Mouse (Mus musculus) hindbrain, embryonic 14.5 days (tissue): ENCODE results near the gene Adam1a. TPM values are rescaled to one million over a fixed set of nuclear protein-coding genes. Genes with fewer than 3 reads are reported as not detected.
A peak's percentile ranks its signal among the peaks of the same experiment; 100 is the strongest.

Source experiments
- ATAC-seq: fragments of 200-750 bp; cut with Nextera tagmentation; 2 replicates; pipeline ENCODE4 v1.8.0; 2017; ENCODE audit warnings: moderate number of reproducible peaks, mild to moderate bottlenecking, moderate TSS enrichment, moderate library complexity; ENCODE audit not compliant: low FRiP score
- DNase-seq: peaks from one replicate; pipeline ENCODE4 v3.0.0-alpha.2; 2015; ENCODE audit warnings: low spot score
- H3K27ac ChIP-seq: fragments of 300-500 bp; sonication (generic); 2 replicates; pipeline ENCODE4 v1.5.1; 2014; ENCODE audit warnings: mild to moderate bottlenecking, moderate library complexity
- H3K27me3 ChIP-seq: fragments of 300-500 bp; sonication (generic); 2 replicates; pipeline ENCODE4 v1.6.1; 2014; ENCODE audit warnings: mild to moderate bottlenecking, low read length, mixed read lengths; ENCODE audit not compliant: control insufficient read depth, insufficient read depth
- H3K36me3 ChIP-seq: fragments of 300-500 bp; sonication (generic); replicated peaks from 2 replicates; pipeline ENCODE4 v1.6.1; 2014; ENCODE audit not compliant: control insufficient read depth, insufficient read depth
- H3K4me1 ChIP-seq: fragments of 300-500 bp; sonication (generic); replicated peaks from 2 replicates; pipeline ENCODE4 v1.6.1; 2014; ENCODE audit warnings: antibody characterized with exemption, low read length, mixed read lengths; ENCODE audit not compliant: control insufficient read depth, insufficient read depth
- H3K4me2 ChIP-seq: fragments of 300-500 bp; sonication (generic); replicated peaks from 2 replicates; pipeline ENCODE4 v1.6.1; 2014; ENCODE audit warnings: mild to moderate bottlenecking, moderate library complexity
- H3K4me3 ChIP-seq: fragments of 300-500 bp; sonication (generic); replicated peaks from 2 replicates; pipeline ENCODE4 v1.5.1; 2014; ENCODE audit warnings: mild to moderate bottlenecking, low read length
- H3K9ac ChIP-seq: fragments of 300-500 bp; sonication (generic); 2 replicates; pipeline ENCODE4 v1.6.1; 2014
- H3K9me3 ChIP-seq: fragments of 300-500 bp; sonication (generic); 2 replicates; pipeline ENCODE4 v1.6.1; 2016; ENCODE audit warnings: low read length; ENCODE audit not compliant: control insufficient read depth
- WGBS: fragments of 180-500 bp; shearing (Covaris S2); extraction: QIAGEN DNeasy Blood & Tissue Kit; methylation state at CpG from one replicate; pipeline ENCODE4 v1.1.7; 2014; 5-methylcytosine and 5-hydroxymethylcytosine counted together
- polyA plus RNA-seq: library from polyadenylated mRNA; unstranded; fragments of >200 nt; fragmentation: Nextera tagmentation; extraction: Ambion mirVana; gene quantifications from 2 replicates; pipeline ENCODE4 v1.2.1, GENCODE M21; 2014

The Adam1a gene
- polyA plus RNA-seq, 1 experiment from 2014 or later, result 5.0 TPM

GRCm38 (mm10) chr5:121569881-121570420 lies 24.7 kb upstream of the Adam1a start:
- Histone ChIP-seq H3K4me3 (no peak overlapping the region), H3K27ac (no peak overlapping the region), H3K9ac (no peak overlapping the region), H3K9me3 (no peaks in the 10 kb centered on the region), H3K4me2 (no peak overlapping the region), H3K27me3 (no peaks in the 10 kb centered on the region), H3K36me3 (peaks cover 49% of the 10 kb centered on the region), H3K4me1 (no peaks in the 10 kb centered on the region)
- 79% methylated on average over 8 of the region's 9 CpGs for WGBS
- DNase-seq (no peak), ATAC-seq (no peak)

GRCm38 (mm10) chr5:121566035-121566681 lies 20.9 kb upstream of the Adam1a start:
- no peak for DNase-seq
- no peaks in the 10 kb centered on the region for H3K9me3 ChIP-seq
- no peaks in the 10 kb centered on the region for H3K4me1 ChIP-seq
- no peak overlapping the region for H3K4me3 ChIP-seq
- no peak overlapping the region for H3K9ac ChIP-seq
- WGBS, result 93% methylated on average over 16 of the region's 16 CpGs
- peaks cover 26% of the 10 kb centered on the region for H3K36me3 ChIP-seq
- ATAC-seq, result no peak
- no peaks in the 10 kb centered on the region for H3K27me3 ChIP-seq
- no peak overlapping the region for H3K27ac ChIP-seq
- no peak overlapping the region for H3K4me2 ChIP-seq

GRCm38 (mm10) chr5:121564468-121564895 lies 19.2 kb upstream of the Adam1a start:
- Histone ChIP-seq H3K27ac (no peak overlapping the region), H3K27me3 (no peaks in the 10 kb centered on the region), H3K4me1 (no peaks in the 10 kb centered on the region), H3K36me3 (peaks cover 13% of the 10 kb centered on the region; the same call in 1 of the 2 replicates), H3K9ac (no peak overlapping the region), H3K4me3 (no peak overlapping the region), H3K9me3 (no peaks in the 10 kb centered on the region), H3K4me2 (peak overlapping the region; percentile 19; the same call in 1 of the 2 replicates)
- no peak for ATAC-seq
- DNase-seq, result peak; percentile 90
- 15% methylated on average over 11 of the region's 11 CpGs for WGBS

DNA sequence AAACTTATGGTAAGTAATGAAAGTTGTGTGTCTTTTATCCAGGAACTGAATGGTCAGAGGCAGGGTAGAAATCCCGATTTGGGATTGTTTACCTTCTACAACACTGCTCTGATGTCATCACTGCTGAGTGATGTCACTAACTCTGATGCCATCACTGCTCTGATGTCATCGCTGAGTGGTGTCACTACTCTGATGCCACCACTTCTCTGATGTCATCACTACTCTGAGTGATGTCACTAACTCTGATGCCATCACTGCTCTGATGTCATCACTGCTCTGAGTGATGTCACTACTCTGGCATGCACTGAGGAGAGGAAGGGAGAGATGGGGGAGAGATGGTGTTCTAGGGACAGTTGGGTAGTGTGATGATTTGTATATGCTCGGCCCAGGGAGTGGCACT lies 17.2 kb upstream of the Adam1a start:
- Histone ChIP-seq H3K4me3 (no peak overlapping the region), H3K9ac (no peak overlapping the region), H3K36me3 (peaks cover 2% of the 10 kb centered on the region; the same call in 1 of the 2 replicates), H3K27ac (no peak overlapping the region), H3K27me3 (no peaks in the 10 kb centered on the region), H3K4me1 (no peaks in the 10 kb centered on the region), H3K4me2 (no peak overlapping the region), H3K9me3 (no peaks in the 10 kb centered on the region)
- DNase-seq (no peak), ATAC-seq (no peak)
- 88% methylated on average over 3 of the region's 3 CpGs for WGBS

DNA sequence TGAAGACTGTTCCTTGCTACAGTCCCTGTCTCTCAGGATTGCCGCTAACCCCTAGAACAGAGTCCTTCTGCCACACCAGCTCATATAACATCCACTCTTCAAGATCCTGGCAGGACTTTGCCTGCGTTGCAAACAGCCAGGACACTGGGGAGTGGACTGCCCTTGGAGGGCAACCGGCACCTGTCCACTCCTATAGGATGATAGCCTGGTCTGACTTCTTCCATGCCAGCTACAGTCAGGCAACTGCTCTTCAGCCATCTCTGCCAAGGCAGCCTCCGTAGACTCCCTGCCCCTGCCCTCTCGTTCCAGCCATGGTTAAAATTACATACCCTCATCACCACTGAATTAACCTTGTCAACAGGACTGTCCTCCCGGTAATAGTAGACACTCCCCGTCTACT lies 3.9 kb upstream of the Adam1a start:
- 95% methylated on average over 7 of the region's 7 CpGs for WGBS
- no peak for ATAC-seq

GRCm38 (mm10) chr5:121547084-121547483 lies 1.8 kb upstream of the Adam1a start:
- Histone ChIP-seq H3K27me3 (no peaks in the 10 kb centered on the region), H3K9me3 (no peaks in the 10 kb centered on the region), H3K36me3 (no peaks in the 10 kb centered on the region), H3K9ac (no peak overlapping the region), H3K4me2 (no peak overlapping the region), H3K4me1 (peaks cover 12% of the 10 kb centered on the region), H3K27ac (no peak overlapping the region), H3K4me3 (no peak overlapping the region)
- DNase-seq (no peak), ATAC-seq (no peak)
- 96% methylated on average over 3 of the region's 3 CpGs for WGBS

More for the DNA sequence above, 3.9 kb upstream of the Adam1a start:
- no peak overlapping the region for H3K4me2 ChIP-seq
- no peak overlapping the region for H3K9ac ChIP-seq
- no peak overlapping the region for H3K27ac ChIP-seq
- no peaks in the 10 kb centered on the region for H3K9me3 ChIP-seq
- no peaks in the 10 kb centered on the region for H3K27me3 ChIP-seq
- no peak overlapping the region for H3K4me3 ChIP-seq
- H3K4me1 ChIP-seq, result peaks cover 6% of the 10 kb centered on the region
- no peak for DNase-seq
- no peaks in the 10 kb centered on the region for H3K36me3 ChIP-seq

- no peaks in the 10 kb centered on the region for H3K36me3 ChIP-seq
Observed at GRCm38 (mm10) chr5:121546530-121546895, 1.2 kb upstream of the Adam1a start.

DNA sequence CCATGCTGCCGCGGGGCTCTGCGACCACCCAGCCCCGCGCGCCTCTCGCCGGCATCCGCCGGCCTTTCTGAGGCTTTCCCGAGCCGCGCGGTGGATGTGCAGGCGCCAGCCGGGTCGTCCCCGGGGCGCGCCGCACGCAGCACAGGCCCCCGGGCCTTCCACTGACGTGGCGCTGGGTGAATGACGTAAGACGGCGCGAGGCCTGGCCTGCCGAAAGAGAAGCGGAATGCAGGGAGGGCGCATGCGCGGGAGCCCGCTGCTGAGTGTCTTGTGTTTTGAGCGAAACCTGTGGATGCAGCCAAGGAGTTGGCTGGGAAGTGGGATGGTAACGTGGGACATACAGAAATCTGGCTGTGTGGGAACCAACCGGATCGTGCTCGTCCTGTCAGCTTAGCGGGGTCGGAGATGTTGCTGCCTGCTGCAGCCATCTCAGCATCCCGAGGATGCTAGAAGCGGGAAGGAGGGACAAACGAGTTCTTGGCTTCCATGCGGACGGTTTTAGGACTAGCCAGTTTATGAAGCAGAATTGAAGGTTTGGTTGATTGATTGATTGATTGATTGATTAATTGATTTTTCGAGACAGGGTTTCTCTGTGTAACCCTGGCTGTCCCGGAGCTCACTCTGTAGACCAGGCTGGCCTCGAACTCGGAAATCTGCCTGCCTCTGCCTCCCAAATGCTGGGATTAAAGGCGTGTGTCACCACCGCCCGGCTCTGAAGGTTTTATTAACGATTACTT lies 679 bp upstream of the Adam1a start, which contains the start of gene Mapkapk5:
TSS of gene Mapkapk5 (minus strand) at position 113 of the 737 bp plus-strand sequence.
- no peaks in the 10 kb centered on the region for H3K36me3 ChIP-seq
- H3K4me2 ChIP-seq, result peak within 1 kb of the TSS; percentile 93
- H3K27me3 ChIP-seq, result no peaks in the 10 kb centered on the region
- H3K9me3 ChIP-seq, result no peaks in the 10 kb centered on the region
- H3K4me3 ChIP-seq, result peak within 1 kb of the TSS; percentile 99
- H3K9ac ChIP-seq, result peak within 1 kb of the TSS; percentile 97
- ATAC-seq (peak; percentile 93), DNase-seq (peak; percentile 98)
- peak within 1 kb of the TSS; percentile 97 for H3K27ac ChIP-seq
- 3% methylated on average over 55 of the region's 55 CpGs for WGBS
- H3K4me1 ChIP-seq, result peaks cover 12% of the 10 kb centered on the region

More at GRCm38 (mm10) chr5:121546530-121546895, 1.2 kb upstream of the Adam1a start:
- Histone ChIP-seq H3K9ac (peak overlapping the region; percentile 97), H3K4me1 (peaks cover 12% of the 10 kb centered on the region), H3K9me3 (no peaks in the 10 kb centered on the region), H3K27me3 (no peaks in the 10 kb centered on the region), H3K4me3 (peak overlapping the region; percentile 99), H3K4me2 (peak overlapping the region; percentile 93), H3K27ac (no peak overlapping the region)
- WGBS, result 33% methylated on average over 6 of the region's 6 CpGs
- DNase-seq, result peak; percentile 44
- ATAC-seq, result peak; percentile 19; the same call in 1 of the 2 replicates

DNA sequence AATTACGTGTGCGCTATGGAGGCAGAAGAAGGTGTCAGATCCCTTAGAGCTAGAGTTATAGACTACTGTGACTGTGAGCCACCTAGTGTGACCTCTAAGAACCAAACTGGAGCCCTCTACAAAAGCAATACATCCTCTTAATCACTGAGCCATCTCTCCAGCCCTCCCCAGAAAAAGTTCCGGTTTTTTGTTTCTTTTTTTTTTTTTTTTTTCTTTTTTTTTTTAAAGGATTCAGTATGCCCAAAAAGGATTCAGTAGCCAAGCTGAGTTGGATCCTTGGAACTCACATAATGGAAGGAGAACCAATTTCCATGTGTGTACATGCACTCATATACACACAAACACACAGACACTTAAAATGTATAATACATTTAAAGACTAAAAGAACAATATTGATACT lies 1.9 kb downstream of the Adam1a start:
- H3K4me2 ChIP-seq, result 0 out of 2 replicates have a peak overlapping the region, but pooled peaks have one; percentile 93
- H3K27me3 ChIP-seq, result no peaks in the 10 kb centered on the region
- no peak overlapping the region for H3K4me3 ChIP-seq
- no peak overlapping the region for H3K9ac ChIP-seq
- no peak for ATAC-seq
- peaks cover 12% of the 10 kb centered on the region for H3K4me1 ChIP-seq
- H3K27ac ChIP-seq, result no peak overlapping the region
- no peaks in the 10 kb centered on the region for H3K9me3 ChIP-seq
- WGBS, result 88% methylated on average over 3 of the region's 3 CpGs
- DNase-seq, result no peak
- H3K36me3 ChIP-seq, result no peaks in the 10 kb centered on the region
